Comparison of ENCODE assay signal across 9 mouse cellular contexts in the genomic region with DNA sequence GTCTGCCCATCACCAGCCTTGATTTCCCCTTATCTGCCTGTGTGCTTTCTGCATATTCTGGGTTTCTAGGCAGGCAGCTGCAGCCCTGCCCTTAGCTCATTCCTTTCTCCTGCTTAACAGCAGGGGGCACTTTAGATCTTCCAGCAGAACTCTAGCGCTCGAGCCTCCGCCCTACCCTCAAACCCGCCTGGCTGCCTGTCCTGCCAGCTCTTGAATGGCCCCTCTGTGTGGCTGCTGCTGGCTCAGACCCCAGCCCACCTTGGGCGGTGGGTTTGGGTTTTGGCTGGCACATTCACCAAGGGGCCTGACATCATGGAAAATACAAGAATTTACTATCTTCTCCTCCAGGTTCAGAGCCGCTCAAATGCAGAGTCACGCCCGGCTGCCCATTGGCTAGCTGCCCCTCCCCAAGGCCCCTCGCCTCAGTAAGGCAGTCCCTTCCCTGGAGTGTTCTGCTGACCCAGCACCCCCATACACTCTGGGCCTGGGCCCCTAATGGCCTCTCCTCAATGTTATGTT. TPM values are rescaled to one million over a fixed set of nuclear protein-coding genes. Genes with fewer than 3 reads are reported as not detected.
DNase-seq lines count a peak whose midpoint lies in the region; ATAC-seq lines count a peak whose summit lies in the region.
"Had no signal": no experiment of that assay in that cellular context is flagged by ENCODE, and none has a peak within 500 bp of the region (broad histone marks: within the 10 kb centered on the region; RNA-seq: fewer than 3 reads in every experiment).

No protein-coding gene starts in this region.

- H3K9me3 ChIP-seq in forebrain, embryonic 14.5 days (replicated peaks; ENCODE audit: control insufficient read depth, low read length), result no peaks in the 10 kb centered on the region
- no peaks in the 10 kb centered on the region for H3K9me3 ChIP-seq in liver, embryonic 12.5 days (replicated peaks)

- no peaks in the 10 kb centered on the region for H3K36me3 ChIP-seq in forebrain, embryonic 14.5 days (ENCODE audit: control insufficient read depth, insufficient read depth, low read length)
- no peaks in the 10 kb centered on the region for H3K36me3 ChIP-seq in liver, embryonic 12.5 days

- H3K27ac ChIP-seq in forebrain, embryonic 14.5 days (ENCODE audit: low read depth, low read length), result peak overlapping the region; percentile 1; the same call in 1 of the 2 replicates
- H3K27ac ChIP-seq in liver, embryonic 12.5 days, result 0 out of 2 replicates have a peak overlapping the region, but pooled peaks have one; percentile 7

- no peak overlapping the region; the same call in 1 of the 2 replicates for H3K4me2 ChIP-seq in forebrain, embryonic 14.5 days (ENCODE audit: low read length)
- H3K4me2 ChIP-seq in liver, embryonic 12.5 days, result no peak overlapping the region

- peak; percentile 53 to 60 for DNase-seq in cerebellum, postnatal 10 days
- peak; percentile 65 for DNase-seq in Muller cell, postnatal 12 days (ENCODE audit: inconsistent ontology term)
- peak; percentile 87 for DNase-seq in forebrain, embryonic 14.5 days (ENCODE audit: low spot score)
- DNase-seq in kidney, adult 11 months, result peak; percentile 16
- DNase-seq in retina, embryonic 14.5 days (ENCODE audit: low spot score), result peak; percentile 83

- no peak overlapping the region for H3K4me3 ChIP-seq in forebrain, embryonic 14.5 days (ENCODE audit: low read depth, low read length)
- no peak overlapping the region for H3K4me3 ChIP-seq in liver, embryonic 12.5 days
- H3K4me3 ChIP-seq: myocyte had no signal

- H3K4me1 ChIP-seq in forebrain, embryonic 14.5 days (ENCODE audit: control insufficient read depth, insufficient read depth, low read length), result peaks cover 12% of the 10 kb centered on the region
- peaks cover 14% of the 10 kb centered on the region; the same call in 1 of the 2 replicates for H3K4me1 ChIP-seq in liver, embryonic 12.5 days

- 9% methylated on average over 9 of the region's 9 CpGs for WGBS in forebrain, embryonic 14.5 days
- 25% methylated on average over 9 of the region's 9 CpGs for WGBS in liver, embryonic 12.5 days (ENCODE audit: insufficient replicate concordance)

- H3K27me3 ChIP-seq in forebrain, embryonic 14.5 days (replicated peaks; ENCODE audit: control insufficient read depth, insufficient read depth, low read length), result no peaks in the 10 kb centered on the region
- peaks cover 31% of the 10 kb centered on the region for H3K27me3 ChIP-seq in liver, embryonic 12.5 days (replicated peaks)

- peak overlapping the region; percentile 29 for H3K9ac ChIP-seq in forebrain, embryonic 14.5 days (ENCODE audit: low read length)
- H3K9ac ChIP-seq in liver, embryonic 12.5 days, result no peak overlapping the region

- no peak for ATAC-seq in cerebellum, adult (ENCODE audit: insufficient number of reproducible peaks, low FRiP score, low TSS enrichment)
- peak; percentile 84 for ATAC-seq in forebrain, embryonic 14.5 days
- peak; percentile 48; the same call in 1 of the 2 replicates for ATAC-seq in liver, embryonic 12.5 days
- ATAC-seq in activated CD4-positive, CD25-positive, alpha-beta regulatory T cell, adult 4 months, result no peak

RNA-seq across cellular contexts. Expression of gene Tnnt3, which starts 11.2 kb away (rescaled TPM):
- 0.42 and 0.53 TPM in 2 replicates for polyA plus RNA-seq in forebrain, embryonic 14.5 days (2014; fragmentation: Nextera tagmentation; extraction: Ambion mirVana)
- polyA plus RNA-seq in liver, embryonic 12.5 days (2016; fragmentation: Nextera tagmentation; extraction: Ambion mirVana), result 0.51 TPM in 1 of 2 replicates, not detected in the other
- 1 to 10 TPM; 2.8 to 3.0 TPM for polyA plus RNA-seq in activated CD4-positive, CD25-positive, alpha-beta regulatory T cell, adult 4 months (2017; shearing (Covaris generic))

RNA-seq across cellular contexts. Expression of gene Lsp1, which starts 26.8 kb away (rescaled TPM):
- 5.8 and 5.9 TPM in 2 replicates for polyA plus RNA-seq in forebrain, embryonic 14.5 days (2014; fragmentation: Nextera tagmentation; extraction: Ambion mirVana)
- 16.7 and 17.0 TPM in 2 replicates for polyA plus RNA-seq in liver, embryonic 12.5 days (2016; fragmentation: Nextera tagmentation; extraction: Ambion mirVana)
- polyA plus RNA-seq in activated CD4-positive, CD25-positive, alpha-beta regulatory T cell, adult 4 months (2017; shearing (Covaris generic)), result 1,000 to 10,000 TPM; 1,487 to 1,560 TPM

RNA-seq across cellular contexts. Expression of gene Mrpl23, which starts 45.1 kb away (rescaled TPM):
- polyA plus RNA-seq in forebrain, embryonic 14.5 days (2014; fragmentation: Nextera tagmentation; extraction: Ambion mirVana), result 21.7 and 28.7 TPM in 2 replicates
- 10.4 and 14.4 TPM in 2 replicates for polyA plus RNA-seq in liver, embryonic 12.5 days (2016; fragmentation: Nextera tagmentation; extraction: Ambion mirVana)
- 10 to 100 TPM; 10.2 to 31.9 TPM for polyA plus RNA-seq in activated CD4-positive, CD25-positive, alpha-beta regulatory T cell, adult 4 months (2017; shearing (Covaris generic))

RNA-seq across cellular contexts. Expression of gene Tnni2, which starts 45.8 kb away (rescaled TPM):
- polyA plus RNA-seq in forebrain, embryonic 14.5 days (2014; fragmentation: Nextera tagmentation; extraction: Ambion mirVana), result 0.67 and 0.82 TPM in 2 replicates
- 1.8 and 2.4 TPM in 2 replicates for polyA plus RNA-seq in liver, embryonic 12.5 days (2016; fragmentation: Nextera tagmentation; extraction: Ambion mirVana)
- not detected for polyA plus RNA-seq in activated CD4-positive, CD25-positive, alpha-beta regulatory T cell, adult 4 months (2017; shearing (Covaris generic))

RNA-seq across cellular contexts. Expression of gene Syt8, which starts 52.8 kb away (rescaled TPM):
- not detected in 2 replicates for polyA plus RNA-seq in forebrain, embryonic 14.5 days (2014; fragmentation: Nextera tagmentation; extraction: Ambion mirVana)
- not detected in 2 replicates for polyA plus RNA-seq in liver, embryonic 12.5 days (2016; fragmentation: Nextera tagmentation; extraction: Ambion mirVana)
- not detected for polyA plus RNA-seq in activated CD4-positive, CD25-positive, alpha-beta regulatory T cell, adult 4 months (2017; shearing (Covaris generic))

Comparison
In these comparisons a context has a peak if more than half of its experiments do, and no peak if none do; other contexts are left out.
1. DNase-seq: peak in every context shown above with its lines; median percentile 87 in forebrain, embryonic 14.5 days; 83 in retina, embryonic 14.5 days; 65 in Muller cell, postnatal 12 days; 56 in cerebellum, postnatal 10 days; 16 in kidney, adult 11 months.
2. ATAC-seq: peak in forebrain, embryonic 14.5 days (single experiment) and liver, embryonic 12.5 days (single experiment); none in cerebellum, adult (single experiment) and activated CD4-positive, CD25-positive, alpha-beta regulatory T cell, adult 4 months (single experiment).
3. RNA of gene Lsp1, which starts 26.8 kb away (polyA plus RNA-seq): 1,487 to 1,560 TPM in activated CD4-positive, CD25-positive, alpha-beta regulatory T cell, adult 4 months; 16.7 to 17.0 TPM in liver, embryonic 12.5 days and 5.8 to 5.9 TPM in forebrain, embryonic 14.5 days; every median in the first group is over 10 times any median in the second.